Mouse (Mus musculus): Measurements from ENCODE around the gene Ceacam19. TPM values are rescaled to one million over a fixed set of nuclear protein-coding genes. Genes with fewer than 3 reads are reported as not detected.
"Not testable (repeated sequence)": the region's sequence is repeated elsewhere in the genome, so short reads cannot be mapped to it uniquely, and the experiment has no call there.

Ceacam19 gene
- polyA plus RNA-seq, 1 experiment from 2014 or later, result not detected

DNA sequence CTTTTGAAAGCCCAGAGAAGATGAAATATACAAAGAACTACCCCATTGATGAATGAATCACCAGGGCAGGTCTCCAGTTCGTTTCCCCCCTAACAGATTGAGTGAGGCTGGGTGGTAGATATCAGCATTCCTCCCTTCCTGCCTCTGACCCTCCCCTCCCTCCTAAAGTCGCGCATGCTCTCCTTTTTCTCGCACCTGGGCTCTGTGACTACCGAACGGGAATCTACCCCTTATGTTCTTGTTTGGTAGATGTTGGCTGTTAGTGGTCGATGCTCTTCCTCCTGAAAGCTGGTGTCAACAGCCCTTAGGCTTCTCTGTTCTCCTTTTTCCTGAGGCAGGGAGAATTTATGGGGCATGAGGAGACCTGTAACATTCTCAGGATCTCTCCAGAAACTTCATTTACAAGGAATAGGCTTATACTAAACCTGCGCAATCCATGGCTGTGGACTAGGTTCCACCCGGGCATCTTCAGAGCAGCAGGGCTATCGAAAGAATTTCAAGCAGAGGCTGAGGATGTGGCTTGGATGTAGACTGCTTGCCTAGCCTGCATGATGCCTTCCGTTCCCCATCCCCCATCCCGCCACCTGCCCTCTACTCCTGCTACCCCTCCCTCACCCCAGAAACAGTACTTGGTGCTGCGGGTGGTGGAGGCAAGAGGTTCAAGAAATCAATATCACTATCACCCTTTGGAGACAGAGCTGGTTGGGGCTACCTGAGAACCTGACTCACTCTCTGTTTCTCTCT is 44.5 kb upstream of the Ceacam19 start:
- H3K4me3 ChIP-seq (ENCODE audit: low read depth, low read length), result no peak overlapping the region
- H3K27ac ChIP-seq (ENCODE audit: low read depth, low read length), result no peak overlapping the region
- H3K4me1 ChIP-seq (replicated peaks; ENCODE audit: control insufficient read depth, insufficient read depth, low read length), result peaks cover 4% of the 10 kb centered on the region; the same call in 1 of the 2 replicates
- no peak overlapping the region for H3K4me2 ChIP-seq (replicated peaks; ENCODE audit: low read depth)
- ATAC-seq, result no peak
- WGBS, result 20% methylated on average over 13 of the region's 13 CpGs
- H3K9ac ChIP-seq (ENCODE audit: low read depth, low read length), result no peak overlapping the region
- no peak for TF ChIP-seq CTCF (IDR thresholded peaks at IDR 0.05; ENCODE audit: low read depth)
- no peaks in the 10 kb centered on the region for H3K27me3 ChIP-seq (replicated peaks; ENCODE audit: control insufficient read depth, insufficient read depth, low read length)
- H3K36me3 ChIP-seq (ENCODE audit: control insufficient read depth, insufficient read depth), result no peaks in the 10 kb centered on the region
- H3K9me3 ChIP-seq (ENCODE audit: control insufficient read depth), result no peaks in the 10 kb centered on the region

DNA sequence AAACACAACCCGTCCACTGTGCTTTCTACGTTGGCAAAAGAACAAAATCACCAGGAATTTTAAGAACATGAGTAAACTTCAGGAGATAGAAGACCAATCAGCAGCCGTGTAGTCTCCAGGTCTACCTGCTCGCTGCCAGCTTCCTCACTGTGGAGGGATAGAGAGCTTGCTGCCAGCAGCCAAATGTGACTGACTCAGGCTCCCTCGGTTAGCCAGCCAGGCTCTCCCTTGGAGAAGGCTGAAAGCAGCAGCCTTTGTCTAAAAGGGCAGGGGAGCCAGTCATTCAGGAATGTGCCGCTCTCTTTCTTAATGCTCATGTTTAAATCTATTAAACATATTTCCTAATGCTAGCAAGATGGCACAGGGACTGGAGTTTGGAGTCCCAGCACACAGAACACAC is 42.7 kb upstream of the Ceacam19 start:
- not testable (repeated sequence) for ATAC-seq; H3K4me1 ChIP-seq (replicated peaks; ENCODE audit: control insufficient read depth, insufficient read depth, low read length); H3K27ac ChIP-seq (ENCODE audit: low read depth, low read length); H3K4me3 ChIP-seq (ENCODE audit: low read depth, low read length); H3K27me3 ChIP-seq (replicated peaks; ENCODE audit: control insufficient read depth, insufficient read depth, low read length); H3K9ac ChIP-seq (ENCODE audit: low read depth, low read length); H3K9me3 ChIP-seq (ENCODE audit: control insufficient read depth); H3K36me3 ChIP-seq (ENCODE audit: control insufficient read depth, insufficient read depth); H3K4me2 ChIP-seq (replicated peaks; ENCODE audit: low read depth)
- WGBS, result 80% methylated on average over 6 of the region's 6 CpGs

DNA sequence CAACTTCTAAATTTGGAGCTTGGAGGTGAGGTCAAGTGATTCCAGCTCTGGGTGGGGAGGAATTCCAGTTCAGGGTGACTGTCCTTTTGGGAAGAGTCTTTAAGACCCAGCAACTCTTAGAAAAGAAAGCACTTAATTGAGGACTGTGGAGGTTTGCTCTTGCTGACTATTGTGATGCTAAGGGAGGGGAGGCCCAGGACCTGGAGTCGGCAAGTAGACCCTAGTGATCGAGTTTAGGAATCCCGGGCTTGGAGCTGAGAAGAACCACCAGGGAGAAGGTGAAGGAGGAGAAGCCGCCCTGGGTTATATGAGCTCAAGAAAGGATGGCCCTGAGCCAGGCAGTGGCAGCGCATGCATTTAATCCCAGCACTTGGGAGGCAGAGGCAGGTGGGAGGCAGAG is 40.7 kb upstream of the Ceacam19 start:
- H3K27me3 ChIP-seq (replicated peaks; ENCODE audit: control insufficient read depth, insufficient read depth, low read length), result no peaks in the 10 kb centered on the region
- no peaks in the 10 kb centered on the region for H3K9me3 ChIP-seq (ENCODE audit: control insufficient read depth)
- H3K9ac ChIP-seq (ENCODE audit: low read depth, low read length), result no peak overlapping the region
- no peaks in the 10 kb centered on the region for H3K36me3 ChIP-seq (ENCODE audit: control insufficient read depth, insufficient read depth)
- no peak for TF ChIP-seq CTCF (IDR thresholded peaks at IDR 0.05; ENCODE audit: low read depth)
- H3K4me2 ChIP-seq (replicated peaks; ENCODE audit: low read depth), result no peak overlapping the region
- no peak overlapping the region for H3K4me3 ChIP-seq (ENCODE audit: low read depth, low read length)
- H3K4me1 ChIP-seq (replicated peaks; ENCODE audit: control insufficient read depth, insufficient read depth, low read length), result peaks cover 3% of the 10 kb centered on the region; the same call in 1 of the 2 replicates
- whole genome bisulfite sequencing, result 78% methylated on average over 5 of the region's 5 CpGs
- ATAC-seq, result no peak
- no peak overlapping the region for H3K27ac ChIP-seq (ENCODE audit: low read depth, low read length)

DNA sequence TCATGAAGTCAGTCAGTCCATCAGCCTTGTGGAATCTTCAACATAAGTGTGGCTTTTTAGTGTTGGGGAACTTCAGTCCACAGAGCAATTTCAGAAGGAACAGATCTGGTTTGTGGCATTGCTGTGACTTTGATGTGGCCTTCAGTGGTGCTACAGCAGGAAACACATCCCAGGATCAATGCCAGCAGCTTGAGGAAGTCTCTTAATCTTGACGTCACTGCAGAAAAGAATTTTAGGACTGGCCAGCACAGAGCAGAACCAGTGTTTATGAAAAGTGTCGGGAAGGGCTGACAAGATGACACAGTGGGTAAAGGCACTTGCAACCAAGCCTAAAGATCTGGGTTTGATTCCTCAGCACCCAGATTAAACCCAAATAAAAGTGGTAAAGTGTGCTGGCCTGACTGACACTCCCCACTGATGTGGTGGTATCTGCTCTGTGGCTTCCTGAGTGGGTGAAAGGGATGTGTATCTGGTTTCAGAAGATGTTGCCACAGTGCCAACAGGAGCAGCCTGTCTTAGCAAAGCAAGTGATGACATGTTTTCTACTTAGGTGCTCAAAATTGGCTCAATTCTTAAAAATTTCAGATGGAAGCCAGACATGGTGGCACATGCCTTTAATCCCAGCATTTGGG is 39.2 kb upstream of the Ceacam19 start:
- TF ChIP-seq CTCF (IDR thresholded peaks at IDR 0.05; ENCODE audit: low read depth), result no peak
- no peaks in the 10 kb centered on the region for H3K9me3 ChIP-seq (ENCODE audit: control insufficient read depth)

DNA sequence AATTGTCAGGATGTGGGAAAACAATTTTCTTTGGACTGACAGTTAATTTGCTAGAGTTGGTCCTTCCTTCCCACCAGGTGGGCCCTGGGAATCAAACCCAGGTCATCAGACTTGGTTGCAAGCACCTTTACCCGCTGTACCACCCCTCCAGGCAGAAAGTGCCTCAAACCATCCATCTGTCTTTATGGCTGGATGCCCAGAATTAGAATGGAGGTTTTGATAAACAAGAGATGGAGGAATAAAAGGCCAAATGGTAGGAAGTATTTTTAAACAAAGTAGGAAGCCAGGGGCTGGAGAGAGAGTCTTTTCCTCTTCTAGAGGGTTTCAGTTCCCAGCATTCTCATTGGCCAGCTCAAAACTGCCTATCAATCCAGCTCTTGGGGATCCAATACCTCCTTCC is 37.6 kb upstream of the Ceacam19 start:
- Histone ChIP-seq H3K4me1 (replicated peaks; ENCODE audit: control insufficient read depth, insufficient read depth, low read length) (no peaks in the 10 kb centered on the region), H3K9ac (ENCODE audit: low read depth, low read length) (no peak overlapping the region), H3K4me3 (ENCODE audit: low read depth, low read length) (no peak overlapping the region), H3K9me3 (ENCODE audit: control insufficient read depth) (no peaks in the 10 kb centered on the region), H3K27me3 (replicated peaks; ENCODE audit: control insufficient read depth, insufficient read depth, low read length) (no peaks in the 10 kb centered on the region), H3K4me2 (replicated peaks; ENCODE audit: low read depth) (no peak overlapping the region), H3K36me3 (ENCODE audit: control insufficient read depth, insufficient read depth) (no peaks in the 10 kb centered on the region), H3K27ac (ENCODE audit: low read depth, low read length) (no peak overlapping the region)
- WGBS, result 61% methylated on average over 1 of the region's 1 CpGs
- TF ChIP-seq CTCF (IDR thresholded peaks at IDR 0.05; ENCODE audit: low read depth), result no peak
- ATAC-seq, result no peak

More for the DNA sequence above, 39.2 kb upstream of the Ceacam19 start:
- no peak overlapping the region for H3K9ac ChIP-seq (ENCODE audit: low read depth, low read length)
- H3K27ac ChIP-seq (ENCODE audit: low read depth, low read length), result no peak overlapping the region
- H3K4me1 ChIP-seq (replicated peaks; ENCODE audit: control insufficient read depth, insufficient read depth, low read length), result no peaks in the 10 kb centered on the region
- no peaks in the 10 kb centered on the region for H3K27me3 ChIP-seq (replicated peaks; ENCODE audit: control insufficient read depth, insufficient read depth, low read length)
- H3K4me3 ChIP-seq (ENCODE audit: low read depth, low read length), result no peak overlapping the region
- H3K36me3 ChIP-seq (ENCODE audit: control insufficient read depth, insufficient read depth), result no peaks in the 10 kb centered on the region
- H3K4me2 ChIP-seq (replicated peaks; ENCODE audit: low read depth), result no peak overlapping the region
- WGBS, result 53% methylated on average over 2 of the region's 2 CpGs
- ATAC-seq, result no peak

DNA sequence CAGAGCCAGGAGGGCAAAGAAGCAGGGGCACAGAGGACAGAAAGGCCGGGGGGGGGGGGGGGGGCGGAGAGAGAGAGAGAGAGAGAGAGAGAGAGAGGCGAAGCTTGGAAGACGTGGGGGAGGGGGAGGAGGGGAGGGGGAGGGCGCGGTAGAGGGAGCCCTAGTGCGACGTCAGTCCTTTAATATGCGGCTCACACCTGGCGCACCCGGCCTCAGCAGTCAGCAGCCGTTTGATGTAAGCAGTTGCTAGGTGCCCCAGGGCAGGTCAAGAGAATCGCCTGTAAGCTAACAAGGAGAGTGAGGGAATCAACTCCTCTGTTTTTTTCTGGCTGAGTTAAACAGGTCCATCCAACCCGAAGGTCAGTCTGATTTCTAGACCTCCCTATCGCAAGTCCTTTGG is 36.0 kb upstream of the Ceacam19 start:
- H3K27ac ChIP-seq (ENCODE audit: low read depth, low read length), result no peak overlapping the region
- H3K27me3 ChIP-seq (replicated peaks; ENCODE audit: control insufficient read depth, insufficient read depth, low read length), result no peaks in the 10 kb centered on the region
- H3K4me2 ChIP-seq (replicated peaks; ENCODE audit: low read depth), result no peak overlapping the region
- 14% methylated on average over 11 of the region's 15 CpGs for WGBS
- H3K4me3 ChIP-seq (ENCODE audit: low read depth, low read length), result no peak overlapping the region
- no peaks in the 10 kb centered on the region for H3K9me3 ChIP-seq (ENCODE audit: control insufficient read depth)
- H3K4me1 ChIP-seq (replicated peaks; ENCODE audit: control insufficient read depth, insufficient read depth, low read length), result peaks cover 4% of the 10 kb centered on the region; the same call in 1 of the 2 replicates
- TF ChIP-seq CTCF (IDR thresholded peaks at IDR 0.05; ENCODE audit: low read depth), result no peak
- no peak overlapping the region for H3K9ac ChIP-seq (ENCODE audit: low read depth, low read length)
- ATAC-seq, result no peak
- no peaks in the 10 kb centered on the region for H3K36me3 ChIP-seq (ENCODE audit: control insufficient read depth, insufficient read depth)

Data from intestine, postnatal 0 days (tissue).